Mouse (Mus musculus) intestine, embryonic 16.5 days (tissue): ENCODE measurements around the gene Cers6. TPM values are rescaled to one million over a fixed set of nuclear protein-coding genes. Genes with fewer than 3 reads are reported as not detected.

Experiments
- ATAC-seq: fragments of 200-750 bp; cut with Nextera tagmentation; 2 replicates; pipeline ENCODE4 v1.8.0; 2017; ENCODE audit warnings: moderate TSS enrichment, moderate library complexity
- H3K27ac ChIP-seq: fragments of 300-500 bp; sonication (generic); 2 replicates; pipeline ENCODE4 v1.5.1; 2014; ENCODE audit warnings: mild to moderate bottlenecking, low read length
- H3K27me3 ChIP-seq: fragments of 300-500 bp; sonication (generic); replicated peaks from 2 replicates; pipeline ENCODE4 v1.6.1; 2014; ENCODE audit warnings: low read length, control low read depth, mixed read lengths; ENCODE audit not compliant: control insufficient read depth, insufficient read depth
- H3K36me3 ChIP-seq: fragments of 300-500 bp; sonication (generic); 2 replicates; pipeline ENCODE4 v1.6.1; 2014; ENCODE audit warnings: low read length, control low read depth; ENCODE audit not compliant: control insufficient read depth, insufficient read depth
- H3K4me1 ChIP-seq: fragments of 300-500 bp; sonication (generic); 2 replicates; pipeline ENCODE4 v1.6.1; 2014; ENCODE audit warnings: low read length, control low read depth, mixed read lengths; ENCODE audit not compliant: control insufficient read depth, insufficient read depth
- H3K4me2 ChIP-seq: fragments of 300-500 bp; sonication (generic); 2 replicates; pipeline ENCODE4 v1.6.1; 2014; ENCODE audit warnings: low read depth, low read length, control low read depth
- H3K4me3 ChIP-seq: fragments of 300-500 bp; sonication (generic); 2 replicates; pipeline ENCODE4 v1.5.1; 2014; ENCODE audit warnings: mild to moderate bottlenecking, low read length
- H3K9ac ChIP-seq: fragments of 300-500 bp; sonication (generic); 2 replicates; pipeline ENCODE4 v1.6.1; 2014; ENCODE audit warnings: low read depth, low read length
- H3K9me3 ChIP-seq: fragments of 300-500 bp; sonication (generic); 2 replicates; pipeline ENCODE4 v1.6.1; 2016; ENCODE audit warnings: low read length, control low read depth; ENCODE audit not compliant: control insufficient read depth
- WGBS: fragments of 180-500 bp; shearing (Covaris S2); extraction: QIAGEN DNeasy Blood & Tissue Kit; methylation state at CpG from one replicate; pipeline ENCODE4 v1.1.7; 2014; 5-methylcytosine and 5-hydroxymethylcytosine counted together
- polyA plus RNA-seq: library from polyadenylated mRNA; unstranded; fragments of >200 nt; fragmentation: Nextera tagmentation; extraction: Ambion mirVana; gene quantifications from 2 replicates; pipeline ENCODE4 v1.2.1, GENCODE M21; 2015

The Cers6 gene
- polyA plus RNA-seq = 39.6 and 47.9 TPM in 2 replicates

DNA sequence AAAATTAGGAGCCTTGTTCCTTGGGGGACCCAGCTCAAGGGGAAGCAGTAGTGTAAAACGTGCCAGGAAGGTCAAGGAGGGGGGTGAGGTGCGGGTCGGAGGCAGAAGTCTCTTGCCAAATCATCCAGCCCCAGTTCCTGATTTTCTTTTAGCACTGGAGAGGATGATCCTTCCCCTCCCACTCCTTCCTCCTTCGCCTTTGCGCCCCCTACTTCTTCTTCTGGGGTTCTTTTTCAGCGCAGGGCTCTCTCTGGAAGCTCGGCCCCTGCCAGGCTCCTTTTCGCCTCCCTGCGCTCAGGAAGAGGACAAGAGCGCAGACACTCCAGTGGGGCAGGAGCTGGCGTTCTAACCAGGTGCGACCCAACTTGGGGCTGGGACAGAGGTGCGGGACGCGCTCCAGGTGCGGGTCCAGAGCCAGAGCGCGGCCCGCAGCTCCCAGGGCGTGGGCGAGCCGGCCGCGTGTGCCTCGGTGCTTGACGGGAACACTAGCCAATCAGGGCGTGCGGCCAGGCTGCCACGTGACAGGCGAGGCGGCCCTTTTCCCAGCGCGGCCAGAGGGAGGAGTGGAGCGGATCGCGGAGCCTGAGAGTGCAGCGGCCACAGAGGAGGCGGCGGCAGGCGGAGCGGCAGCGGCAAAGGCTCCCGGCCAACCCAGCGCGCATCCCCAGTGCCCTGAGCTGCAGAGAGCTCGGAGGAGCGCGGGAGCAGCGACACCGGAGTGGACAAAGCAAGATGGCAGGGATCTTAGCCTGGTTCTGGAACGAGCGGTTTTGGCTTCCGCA, at the start of gene Cers6:
Gene Cers6 (plus strand): TSS at position 538 of the 782 bp plus-strand sequence.
- H3K9ac ChIP-seq = peak within 1 kb of the TSS; percentile 93
- no peaks in the 10 kb centered on the region for H3K36me3 ChIP-seq
- H3K9me3 ChIP-seq = no peaks in the 10 kb centered on the region
- no peaks in the 10 kb centered on the region for H3K27me3 ChIP-seq
- 1% methylated on average over 53 of the region's 53 CpGs for WGBS
- H3K27ac ChIP-seq = peak within 1 kb of the TSS; percentile 85
- ATAC-seq = peak; percentile 97
- H3K4me3 ChIP-seq = peak within 1 kb of the TSS; percentile 92
- peaks cover 14% of the 10 kb centered on the region for H3K4me1 ChIP-seq
- H3K4me2 ChIP-seq = peak within 1 kb of the TSS; percentile 93

DNA sequence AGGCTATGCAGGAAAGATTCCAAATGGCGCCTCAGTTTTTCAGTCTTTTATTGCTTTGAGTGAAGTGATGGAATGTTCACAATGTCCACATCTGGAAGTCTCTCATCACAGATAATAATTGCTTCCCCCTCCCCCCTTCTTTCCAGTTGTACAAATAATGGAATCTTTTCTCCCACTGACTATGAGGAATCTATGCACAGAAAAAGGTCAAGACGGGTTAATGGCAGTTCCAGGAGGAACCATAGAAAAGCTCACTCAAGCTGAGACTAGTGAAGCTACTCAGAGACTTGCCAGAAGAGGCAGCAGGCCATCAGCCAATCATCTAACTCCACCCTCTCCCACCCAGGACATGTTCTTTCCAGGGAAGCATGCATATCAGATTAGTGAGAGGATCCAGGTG, 46.8 kb upstream of the Cers6 start:
- no peaks in the 10 kb centered on the region for H3K4me1 ChIP-seq
- no peak overlapping the region for H3K9ac ChIP-seq
- ATAC-seq = no peak
- no peak overlapping the region for H3K4me3 ChIP-seq
- H3K4me2 ChIP-seq = no peak overlapping the region
- H3K27ac ChIP-seq = no peak overlapping the region
- H3K36me3 ChIP-seq = no peaks in the 10 kb centered on the region
- no peaks in the 10 kb centered on the region for H3K27me3 ChIP-seq
- H3K9me3 ChIP-seq = no peaks in the 10 kb centered on the region
- WGBS = 43% methylated on average over 2 of the region's 2 CpGs

DNA sequence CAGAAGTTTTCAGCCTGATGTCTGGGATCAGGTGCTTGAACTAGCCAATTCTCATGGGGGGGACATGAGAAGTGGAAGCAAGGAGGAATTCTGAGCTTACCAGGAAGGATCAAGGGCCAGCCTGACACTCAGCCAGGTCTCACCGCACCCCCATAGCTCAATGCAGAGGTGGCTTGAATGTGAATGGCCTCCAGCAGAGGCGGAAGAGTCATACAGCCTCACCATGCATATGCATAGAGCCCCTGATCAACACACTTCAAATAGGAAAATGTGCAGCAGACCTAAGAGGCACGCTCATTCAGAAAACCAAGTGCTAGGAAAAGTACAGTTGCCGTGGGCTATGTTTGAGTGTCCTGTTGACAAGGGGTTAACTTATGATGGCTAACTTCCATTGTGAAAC, 42.2 kb upstream of the Cers6 start:
- H3K9ac ChIP-seq = no peak overlapping the region
- no peak overlapping the region for H3K4me3 ChIP-seq
- 90% methylated on average over 4 of the region's 4 CpGs for WGBS
- no peak for ATAC-seq
- no peaks in the 10 kb centered on the region for H3K4me1 ChIP-seq
- no peaks in the 10 kb centered on the region for H3K36me3 ChIP-seq
- no peaks in the 10 kb centered on the region for H3K27me3 ChIP-seq
- H3K27ac ChIP-seq = no peak overlapping the region
- H3K4me2 ChIP-seq = no peak overlapping the region
- H3K9me3 ChIP-seq = no peaks in the 10 kb centered on the region

DNA sequence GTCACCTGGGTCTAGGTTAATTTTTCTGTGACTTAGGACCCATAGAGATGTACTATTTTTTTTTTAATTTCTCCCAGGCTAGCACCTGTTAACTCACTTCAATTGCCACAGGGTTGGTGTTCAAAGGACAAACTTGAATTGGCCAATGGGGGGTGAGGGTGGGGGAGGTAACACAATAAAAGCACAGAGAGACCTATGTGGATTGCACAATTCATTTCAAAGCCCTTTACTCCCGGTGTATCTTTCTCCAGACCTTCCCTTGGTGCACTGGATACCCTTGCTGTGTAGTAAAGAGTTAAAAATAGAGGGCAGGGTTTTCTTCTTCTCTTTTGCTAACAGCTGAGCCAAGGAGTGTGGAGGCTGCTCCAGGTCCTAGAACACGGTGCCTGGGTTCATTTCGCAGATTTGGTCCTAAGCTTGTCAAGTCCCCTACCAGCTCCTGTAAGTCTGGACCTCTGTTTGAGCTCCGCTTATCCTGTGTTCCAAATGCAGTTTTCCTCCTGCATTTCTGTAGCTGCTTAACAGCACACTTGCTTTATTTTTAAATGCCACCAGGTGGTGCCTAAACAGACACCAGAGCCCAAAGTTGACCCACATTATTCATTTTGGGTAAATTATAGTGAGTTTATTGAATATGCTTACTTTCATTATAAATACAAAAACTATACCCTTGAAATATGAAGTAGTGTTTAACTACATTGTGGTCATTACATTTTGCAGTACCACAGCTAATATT, 38.9 kb upstream of the Cers6 start:
- Histone ChIP-seq H3K9me3 (no peaks in the 10 kb centered on the region), H3K36me3 (no peaks in the 10 kb centered on the region), H3K4me3 (no peak overlapping the region), H3K4me2 (no peak overlapping the region), H3K4me1 (no peaks in the 10 kb centered on the region), H3K27ac (peak overlapping the region; percentile 26; the same call in 1 of the 2 replicates), H3K9ac (no peak overlapping the region), H3K27me3 (no peaks in the 10 kb centered on the region)
- WGBS = 52% methylated on average over 4 of the region's 4 CpGs
- peak; percentile 85 for ATAC-seq

DNA sequence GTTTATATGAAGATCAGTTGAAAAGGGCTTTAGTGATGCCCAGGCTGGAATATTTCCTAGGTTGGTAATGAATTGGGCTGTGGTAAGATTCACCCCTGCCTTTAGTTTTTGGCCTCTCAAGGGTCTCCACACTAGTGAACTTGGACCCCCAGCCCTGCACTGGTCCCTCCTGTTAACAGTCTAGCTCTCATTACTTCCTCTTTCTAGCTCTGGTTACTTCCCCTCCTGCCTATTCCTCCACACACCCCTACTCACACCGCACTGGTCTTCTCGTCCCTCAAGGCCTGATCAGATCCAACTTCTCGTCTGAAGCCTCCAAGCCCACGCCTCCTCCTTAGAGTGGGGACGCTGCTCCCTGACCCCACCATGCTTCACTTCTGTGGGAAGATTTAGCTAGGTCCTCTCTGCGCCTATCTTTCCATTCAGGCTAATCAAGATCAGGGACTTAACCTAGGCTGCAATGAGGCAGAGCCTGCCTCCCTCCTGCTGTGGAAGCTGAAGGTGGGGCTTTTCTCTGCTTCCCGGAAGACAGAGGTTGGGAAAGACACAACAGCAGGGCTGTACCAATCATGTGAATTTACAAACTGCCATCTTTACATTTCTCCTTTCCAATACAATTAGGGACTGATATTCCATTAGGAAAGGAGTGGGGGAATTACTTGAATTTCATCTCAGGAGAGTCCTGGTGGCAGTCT, 35.8 kb upstream of the Cers6 start:
- no peak for ATAC-seq
- H3K4me3 ChIP-seq = no peak overlapping the region
- H3K27ac ChIP-seq = no peak overlapping the region
- no peaks in the 10 kb centered on the region for H3K9me3 ChIP-seq
- 69% methylated on average over 7 of the region's 7 CpGs for WGBS
- no peaks in the 10 kb centered on the region for H3K36me3 ChIP-seq
- H3K9ac ChIP-seq = no peak overlapping the region
- H3K27me3 ChIP-seq = no peaks in the 10 kb centered on the region
- H3K4me1 ChIP-seq = no peaks in the 10 kb centered on the region
- no peak overlapping the region for H3K4me2 ChIP-seq

DNA sequence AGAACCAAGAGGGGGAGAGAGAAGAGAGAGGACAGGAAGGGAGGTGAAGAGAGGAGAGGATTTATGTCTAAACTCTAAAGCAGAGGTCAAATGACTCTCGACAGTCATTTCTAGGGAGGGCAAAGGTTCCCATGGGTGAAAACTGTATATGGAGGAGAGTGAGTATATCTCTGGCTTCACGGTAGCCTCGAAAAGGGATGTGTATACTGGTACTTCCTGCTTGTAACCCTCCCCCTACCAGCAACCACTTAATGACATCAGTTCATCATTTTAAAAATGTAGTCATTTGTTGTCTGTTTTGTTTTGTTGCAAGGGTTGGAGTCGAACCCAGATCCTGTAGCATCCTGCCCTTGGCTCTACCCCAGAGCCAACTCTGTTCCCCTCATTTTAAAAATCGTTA, 17.9 kb upstream of the Cers6 start:
- ATAC-seq = no peak
- WGBS = 77% methylated on average over 5 of the region's 5 CpGs
- Histone ChIP-seq H3K27ac (no peak overlapping the region), H3K27me3 (no peaks in the 10 kb centered on the region), H3K9ac (no peak overlapping the region), H3K4me3 (no peak overlapping the region), H3K4me1 (no peaks in the 10 kb centered on the region; the same call in 1 of the 2 replicates), H3K36me3 (no peaks in the 10 kb centered on the region), H3K4me2 (no peak overlapping the region), H3K9me3 (no peaks in the 10 kb centered on the region)

DNA sequence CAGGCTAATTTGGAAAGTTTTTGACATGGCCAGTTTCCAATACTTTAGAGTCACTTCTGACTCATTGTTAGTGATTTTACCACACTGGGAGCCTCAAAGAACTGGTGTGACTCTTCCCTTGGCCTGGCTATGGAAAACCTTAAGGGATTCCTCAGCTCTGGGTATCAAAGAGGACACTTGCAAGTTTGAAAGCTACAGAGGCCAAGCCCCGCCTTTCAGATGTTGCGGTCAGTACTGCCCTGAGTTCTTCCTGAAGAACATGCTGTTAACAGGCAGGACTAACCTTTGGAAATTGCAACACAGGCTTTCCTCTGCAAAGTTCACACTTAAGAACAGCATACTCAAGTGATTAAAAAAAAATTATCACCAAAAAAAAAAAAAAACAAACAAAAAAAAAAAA, 16.7 kb upstream of the Cers6 start:
- Histone ChIP-seq H3K9me3 (no peaks in the 10 kb centered on the region), H3K4me3 (no peak overlapping the region), H3K27ac (no peak overlapping the region), H3K4me2 (no peak overlapping the region), H3K4me1 (no peaks in the 10 kb centered on the region; the same call in 1 of the 2 replicates), H3K36me3 (no peaks in the 10 kb centered on the region), H3K27me3 (no peaks in the 10 kb centered on the region), H3K9ac (no peak overlapping the region)
- 82% methylated on average over 2 of the region's 2 CpGs for WGBS
- peak; percentile 47 for ATAC-seq

DNA sequence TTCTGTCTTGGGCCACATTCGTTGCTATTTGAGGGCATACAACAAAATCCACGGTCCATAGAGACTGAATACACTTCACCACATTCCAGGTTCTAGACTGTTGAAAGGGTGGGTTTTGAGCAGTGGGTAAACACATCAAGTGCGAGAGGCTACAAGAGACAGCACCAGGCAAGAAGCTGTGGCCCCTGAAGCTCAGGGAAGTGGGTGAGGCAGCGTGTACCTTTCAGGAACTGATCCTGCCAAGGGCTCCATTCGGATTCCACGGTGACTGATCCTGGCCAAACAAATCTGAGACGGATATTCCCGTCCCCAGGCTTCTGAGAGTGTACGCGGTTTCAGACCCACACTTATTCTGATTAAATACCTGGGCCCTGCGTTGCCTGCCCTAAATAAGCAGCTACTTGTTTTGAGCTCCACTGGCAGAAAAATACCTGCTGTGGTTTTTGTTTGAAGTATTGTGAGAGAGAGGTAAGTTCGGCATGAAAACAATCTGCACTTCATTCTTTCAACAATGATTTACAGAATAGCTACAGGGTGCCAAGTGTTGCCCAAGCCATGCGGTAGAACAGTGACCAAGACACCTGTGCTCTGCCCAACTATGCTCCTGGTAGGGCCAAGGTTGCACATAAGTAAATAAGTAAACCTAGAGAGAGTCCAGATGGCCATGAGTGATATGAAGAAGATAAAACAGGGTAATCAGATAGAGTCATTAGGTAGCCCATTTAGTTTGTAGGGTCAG, 16.1 kb upstream of the Cers6 start:
- peak overlapping the region; percentile 54 for H3K27ac ChIP-seq
- H3K36me3 ChIP-seq = no peaks in the 10 kb centered on the region
- ATAC-seq = peak; percentile 92
- H3K27me3 ChIP-seq = no peaks in the 10 kb centered on the region
- H3K4me3 ChIP-seq = no peak overlapping the region; the same call in 1 of the 2 replicates
- H3K9me3 ChIP-seq = no peaks in the 10 kb centered on the region
- H3K4me1 ChIP-seq = no peaks in the 10 kb centered on the region; the same call in 1 of the 2 replicates
- no peak overlapping the region for H3K9ac ChIP-seq
- 61% methylated on average over 13 of the region's 13 CpGs for WGBS
- peak overlapping the region; percentile 9; the same call in 1 of the 2 replicates for H3K4me2 ChIP-seq
